Mouse (Mus musculus) monocyte, adult 2 months (primary cell): ENCODE measurements around the gene Psmb11.

Experiments used
- DNase-seq, 2 experiments: peaks; one replicate each; pipeline ENCODE4 v3.0.0; 2022; ENCODE audit warnings: low spot score in 2 of 2, low read depth in 1 of 2

Gene Psmb11

DNA sequence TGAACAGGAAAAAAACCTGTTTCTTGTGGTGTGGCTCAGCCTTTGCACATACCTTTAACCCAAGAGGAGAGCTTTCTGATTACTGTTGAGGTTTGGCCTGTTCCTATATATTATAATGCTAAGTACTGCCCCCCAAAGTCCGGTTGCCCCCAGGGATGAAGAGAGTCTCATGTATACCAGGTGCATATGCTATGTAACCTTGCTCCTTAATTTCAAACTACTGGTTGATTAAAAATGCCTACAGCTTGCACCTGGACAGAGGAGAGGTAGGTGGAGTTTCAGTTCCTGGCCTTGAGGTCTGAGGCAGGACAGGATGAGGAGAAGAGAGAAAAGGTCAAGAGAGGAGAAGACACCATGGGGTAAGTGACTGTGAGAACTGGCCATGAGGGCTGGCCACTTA lies at the start of gene Psmb11:
Gene Psmb11, plus strand, starts transcription at position 301 of the 400 bp plus-strand sequence.
- no peak for DNase-seq

- DNase-seq, result no peak
These were observed 49.1 kb upstream of the Psmb11 start for GRCm38 (mm10) chr14:54572122-54572521.

GRCm38 (mm10) chr14:54572790-54573736 lies 48.2 kb upstream of the Psmb11 start:
- no peak for DNase-seq

GRCm38 (mm10) chr14:54574253-54574652 lies 47.0 kb upstream of the Psmb11 start:
- no peak for DNase-seq

- DNase-seq, result no peak
These were observed 46.2 kb upstream of the Psmb11 start for GRCm38 (mm10) chr14:54575031-54575430.

DNA sequence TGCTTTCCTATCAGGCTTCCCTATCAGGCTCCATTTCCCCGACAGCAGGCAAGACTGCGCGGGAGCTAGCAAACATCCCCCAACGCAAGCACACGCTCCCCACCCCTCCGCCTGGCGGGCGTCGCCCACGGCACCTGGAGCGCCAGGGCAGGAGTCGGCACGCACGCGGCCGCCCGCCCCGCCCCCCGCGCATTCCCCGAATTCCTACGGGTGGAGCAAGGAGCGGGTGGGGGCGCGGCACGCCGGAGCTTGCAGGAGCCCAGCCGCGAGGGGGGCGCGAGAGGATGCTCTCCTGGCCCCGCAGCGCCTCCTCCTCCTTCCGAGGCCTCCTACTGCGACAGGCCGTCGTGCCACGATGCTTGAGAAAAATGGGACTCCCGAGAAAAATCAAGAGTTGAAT lies 45.6 kb upstream of the Psmb11 start:
- DNase-seq, result no peak

- no peak for DNase-seq
These were observed 44.8 kb upstream of the Psmb11 start for GRCm38 (mm10) chr14:54576241-54577088.

- DNase-seq, result peak; percentile 35 to 57
These were observed 43.9 kb upstream of the Psmb11 start, which contains the start of gene Ajuba for GRCm38 (mm10) chr14:54577089-54577982. Ajuba (minus strand) TSS chr14:54577558.

DNA sequence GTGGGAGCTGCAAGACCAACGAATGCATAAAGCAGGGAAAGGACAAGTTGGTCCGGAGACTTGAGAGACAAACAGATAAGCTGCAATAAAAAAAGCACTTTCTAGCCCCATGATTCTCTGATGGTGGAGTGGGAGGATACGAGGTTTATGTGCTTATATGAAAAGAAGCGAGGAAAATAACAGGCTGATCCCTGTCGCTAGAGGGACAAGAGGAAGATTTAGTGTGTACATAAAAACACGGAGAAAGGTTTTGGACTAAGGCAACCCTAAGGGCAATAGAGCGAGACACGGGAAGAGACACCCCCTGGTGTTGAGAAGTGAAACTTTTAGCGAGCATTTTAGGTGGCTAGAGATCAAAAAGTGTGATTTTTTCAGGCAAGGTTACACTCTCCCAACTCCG lies 43.2 kb upstream of the Psmb11 start:
- DNase-seq, result no peak

GRCm38 (mm10) chr14:54579638-54580037 lies 41.6 kb upstream of the Psmb11 start:
- no peak for DNase-seq

- no peak for DNase-seq
These were observed 38.7 kb upstream of the Psmb11 start for GRCm38 (mm10) chr14:54582536-54582935.

- DNase-seq, result no peak
These were observed 37.4 kb upstream of the Psmb11 start for GRCm38 (mm10) chr14:54583681-54584338.

DNA sequence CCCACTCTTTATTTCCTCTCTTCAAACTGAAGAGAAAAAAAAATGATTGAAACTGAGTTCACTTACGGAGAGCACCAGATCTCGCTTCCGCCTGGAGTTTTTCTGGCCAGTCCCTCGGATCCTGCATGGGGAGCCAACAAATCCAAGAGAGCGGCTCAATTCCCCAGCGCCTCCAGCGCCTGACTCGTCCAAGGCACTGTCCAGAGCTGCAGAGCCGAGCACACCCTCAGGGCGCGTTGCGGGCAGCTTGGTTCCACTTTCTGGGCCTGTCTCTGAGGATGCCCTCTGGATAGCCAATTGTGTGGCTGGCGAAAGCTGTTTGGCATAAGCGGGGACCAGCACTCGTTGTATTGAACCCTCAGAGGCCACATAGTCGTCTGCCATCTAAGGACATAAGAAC lies 30.2 kb upstream of the Psmb11 start:
- DNase-seq, result no peak

DNA sequence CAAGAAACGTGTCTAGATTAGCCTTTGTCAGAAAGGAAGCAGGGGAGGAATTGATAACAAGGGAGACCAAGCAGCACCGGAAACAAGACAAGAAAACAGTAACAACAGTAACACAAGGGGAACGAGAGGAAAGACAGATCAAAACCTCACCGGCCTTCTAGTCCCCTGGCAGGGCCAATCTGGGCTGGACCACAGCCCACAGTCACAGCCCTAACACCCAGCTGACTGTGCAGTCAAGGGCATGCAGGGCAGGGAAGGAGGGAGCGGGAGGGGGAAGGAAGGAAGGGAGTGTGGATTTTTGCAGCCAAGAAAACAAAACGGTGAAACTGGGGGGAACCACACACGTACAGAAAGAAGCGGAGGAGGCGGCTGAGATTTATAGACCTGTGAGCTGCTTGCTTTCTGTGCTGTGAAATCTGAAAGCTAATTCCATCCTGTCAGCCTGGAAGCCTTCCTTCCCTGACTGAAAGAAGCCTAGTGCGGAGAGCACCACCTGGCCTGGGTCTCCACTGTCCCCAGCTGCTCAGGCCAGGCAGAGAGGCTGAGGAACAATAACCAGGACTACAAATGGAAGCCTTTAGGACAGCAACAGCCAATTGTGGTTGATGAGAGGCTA lies 28.8 kb upstream of the Psmb11 start:
- DNase-seq, result no peak

DNA sequence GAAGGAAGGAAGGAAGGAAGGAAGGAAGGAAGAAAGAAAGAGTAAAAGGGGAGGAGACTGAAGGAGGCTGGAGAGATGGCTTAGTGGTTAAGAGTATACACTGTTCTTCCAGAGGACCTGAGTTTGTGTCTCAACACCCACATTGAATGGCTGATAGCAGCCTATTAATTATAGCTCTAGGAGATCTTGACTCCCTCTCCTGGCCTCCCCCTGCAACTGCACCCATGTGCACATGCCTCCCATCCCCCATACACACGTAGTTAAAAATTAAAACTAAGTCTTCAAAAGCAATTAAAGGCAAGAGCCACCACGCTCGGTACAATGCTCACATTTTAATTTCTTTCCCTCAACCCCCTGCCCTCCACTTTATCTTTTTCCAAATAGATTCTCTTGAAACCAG lies 27.2 kb upstream of the Psmb11 start:
- DNase-seq, result no peak

DNA sequence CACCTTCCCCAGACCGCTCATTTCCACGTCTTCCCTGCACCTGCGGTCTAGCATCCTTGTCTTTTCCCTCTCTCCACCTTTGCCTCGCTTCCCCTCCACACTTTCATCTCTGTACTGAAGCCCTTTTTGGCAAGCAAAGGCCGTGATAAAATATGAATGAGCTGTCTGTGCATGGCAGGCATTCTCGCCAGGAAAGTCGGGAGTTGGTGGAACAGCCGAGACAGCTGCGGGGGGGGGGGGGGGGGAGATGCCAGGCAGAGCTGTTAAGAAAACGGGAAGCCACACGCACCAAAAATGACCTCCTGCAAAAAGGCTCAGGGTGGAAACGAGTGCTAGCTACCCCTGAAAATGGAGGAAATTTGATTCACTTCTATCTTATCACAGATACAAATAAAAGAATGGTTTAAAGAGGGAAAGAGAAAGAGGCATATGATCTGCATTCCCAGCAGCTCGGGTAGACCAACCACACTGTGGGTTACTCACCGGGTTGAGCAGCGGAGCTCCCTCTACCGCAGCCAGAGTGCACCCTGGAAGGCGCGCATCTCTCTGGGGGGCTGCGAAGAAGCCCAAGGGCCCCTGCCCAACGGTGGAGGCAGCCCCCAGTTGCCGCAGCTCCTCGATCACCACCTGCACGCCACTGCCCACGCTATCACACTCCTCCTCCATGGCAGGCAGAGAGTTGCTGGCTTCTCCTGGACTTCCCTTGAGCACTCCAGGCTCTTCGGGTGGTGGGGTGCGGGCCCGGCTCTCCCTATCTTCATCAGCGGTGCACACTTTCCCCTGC lies 26.4 kb upstream of the Psmb11 start:
- DNase-seq, result no peak

DNA sequence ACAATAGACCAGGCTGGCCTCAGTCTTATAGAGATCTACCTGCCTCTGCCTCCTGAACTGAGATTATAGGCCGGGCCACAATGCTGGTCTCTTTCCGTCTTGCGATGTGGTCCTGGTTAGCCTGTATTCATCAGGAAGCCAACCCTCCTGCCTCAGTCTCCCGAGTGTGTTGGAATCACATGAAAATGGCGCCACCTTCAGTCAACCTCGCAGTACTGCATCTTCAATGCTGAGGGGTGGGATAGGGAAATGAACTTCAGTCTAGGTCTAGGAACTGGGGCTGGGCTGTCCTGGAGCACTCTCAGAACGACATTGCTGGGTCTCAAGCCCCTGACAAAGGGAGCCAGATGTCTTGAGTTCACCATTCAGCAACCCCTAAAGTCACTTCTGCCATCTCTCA lies 24.1 kb upstream of the Psmb11 start:
- no peak for DNase-seq

- DNase-seq, result no peak
These were observed 19.6 kb upstream of the Psmb11 start for GRCm38 (mm10) chr14:54601601-54602000.

- no peak for DNase-seq
These were observed 18.6 kb upstream of the Psmb11 start for GRCm38 (mm10) chr14:54602613-54603012.
